Mouse (Mus musculus): ENCODE results near the gene 4930469K13Rik.

The 4930469K13Rik gene

GRCm38 (mm10) chr11:34035909-34036658 lies 62.3 kb downstream of the 4930469K13Rik start:
- 82% methylated on average over 5 of the region's 5 CpGs for WGBS

- WGBS, result 59% methylated on average over 2 of the region's 2 CpGs
Observed at GRCm38 (mm10) chr11:34034794-34035193, 63.6 kb downstream of the 4930469K13Rik start.

GRCm38 (mm10) chr11:34034008-34034505 lies 64.3 kb downstream of the 4930469K13Rik start:
- WGBS, result 59% methylated on average over 5 of the region's 5 CpGs

GRCm38 (mm10) chr11:34031015-34031805 lies 67.1 kb downstream of the 4930469K13Rik start:
- 75% methylated on average over 8 of the region's 8 CpGs for WGBS

GRCm38 (mm10) chr11:34029658-34030057 lies 68.7 kb downstream of the 4930469K13Rik start:
- 84% methylated on average over 5 of the region's 5 CpGs for WGBS

GRCm38 (mm10) chr11:34025091-34025490 lies 73.3 kb downstream of the 4930469K13Rik start:
- WGBS, result 93% methylated on average over 1 of the region's 1 CpGs

GRCm38 (mm10) chr11:34012007-34012652 lies 86.2 kb downstream of the 4930469K13Rik start:
- 74% methylated on average over 6 of the region's 6 CpGs for WGBS

GRCm38 (mm10) chr11:34010859-34011172 lies 87.5 kb downstream of the 4930469K13Rik start:
- WGBS, result 43% methylated on average over 4 of the region's 4 CpGs

GRCm38 (mm10) chr11:34010133-34010858 lies 88.1 kb downstream of the 4930469K13Rik start:
- 79% methylated on average over 7 of the region's 7 CpGs for WGBS

- 73% methylated on average over 12 of the region's 12 CpGs for WGBS
Observed at GRCm38 (mm10) chr11:34009316-34010087, 88.9 kb downstream of the 4930469K13Rik start.

- WGBS, result 37% methylated on average over 9 of the region's 9 CpGs
Observed at GRCm38 (mm10) chr11:34008702-34009101, 89.7 kb downstream of the 4930469K13Rik start.

- 88% methylated on average over 11 of the region's 11 CpGs for WGBS
Observed at GRCm38 (mm10) chr11:34008214-34008613, 90.1 kb downstream of the 4930469K13Rik start.

- WGBS, result 92% methylated on average over 2 of the region's 2 CpGs
Observed at GRCm38 (mm10) chr11:34007616-34008015, 90.7 kb downstream of the 4930469K13Rik start.

GRCm38 (mm10) chr11:34002593-34002965 lies 95.8 kb downstream of the 4930469K13Rik start:
- WGBS, result 74% methylated on average over 5 of the region's 5 CpGs

GRCm38 (mm10) chr11:34001938-34002592 lies 96.3 kb downstream of the 4930469K13Rik start:
- WGBS, result 6% methylated on average over 5 of the region's 5 CpGs

- 93% methylated on average over 3 of the region's 3 CpGs for WGBS
Observed at GRCm38 (mm10) chr11:34000416-34000815, 97.9 kb downstream of the 4930469K13Rik start.

GRCm38 (mm10) chr11:33998244-33998643 lies 100.1 kb downstream of the 4930469K13Rik start:
- WGBS, result 83% methylated on average over 10 of the region's 10 CpGs

GRCm38 (mm10) chr11:33993496-33993895 lies 104.9 kb downstream of the 4930469K13Rik start:
- 74% methylated on average over 5 of the region's 5 CpGs for WGBS

- WGBS, result 26% methylated on average over 12 of the region's 12 CpGs
Observed at GRCm38 (mm10) chr11:33992938-33993337, 105.4 kb downstream of the 4930469K13Rik start, which contains the start of gene Kcnip1. Kcnip1 (minus strand) TSS chr11:33993152.

- 92% methylated on average over 5 of the region's 5 CpGs for WGBS
Observed at GRCm38 (mm10) chr11:33990002-33990401, 108.4 kb downstream of the 4930469K13Rik start.
